Mouse (Mus musculus) kidney, postnatal 14 days (tissue): ENCODE data around the gene Itk.

Source experiments
- DNase-seq: peaks from one replicate; pipeline ENCODE4 v3.0.0; 2022; ENCODE audit warnings: mixed read lengths

Itk gene

GRCm38 (mm10) chr11:46349681-46350410 lies 39.5 kb downstream of the Itk start:
- DNase-seq, result no peak

DNA sequence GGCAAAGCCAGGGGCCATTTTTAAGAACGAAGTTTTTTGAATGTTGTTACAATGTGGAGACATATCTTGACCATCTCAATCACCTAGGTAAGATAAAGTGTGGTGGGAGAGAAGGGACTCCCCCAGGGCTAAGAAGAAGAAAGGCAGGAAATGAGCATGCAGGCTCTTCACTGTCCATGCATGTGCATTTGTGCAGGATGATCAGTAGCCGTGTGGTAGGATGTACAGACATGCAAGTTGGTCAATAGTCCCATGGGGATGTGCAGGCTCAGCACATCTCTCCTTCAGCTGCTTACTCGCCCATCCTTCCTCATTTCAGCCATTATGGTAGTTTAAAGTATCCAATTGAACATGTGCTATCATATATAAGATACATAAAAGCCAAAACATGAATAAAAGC lies 40.9 kb downstream of the Itk start:
- no peak for DNase-seq

DNA sequence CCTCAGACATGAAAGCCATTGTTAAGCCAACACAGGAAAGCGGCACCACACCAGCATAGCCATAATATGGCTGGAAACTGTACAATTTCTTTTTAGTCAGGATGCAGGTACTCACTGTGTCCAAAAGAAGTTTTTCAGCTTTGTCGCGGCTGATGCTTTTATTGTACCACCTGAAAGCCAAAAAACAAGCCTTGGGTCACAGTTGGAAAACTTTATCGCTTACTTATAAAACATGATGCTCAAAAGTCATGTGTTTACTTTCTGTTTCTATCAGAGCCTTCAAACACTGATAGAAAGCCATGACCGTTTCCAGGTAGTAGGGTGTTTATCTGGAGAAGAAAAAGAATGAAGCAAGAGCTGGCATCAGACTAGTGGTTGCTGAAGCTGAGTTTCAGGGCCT lies 41.6 kb downstream of the Itk start:
- no peak for DNase-seq

- DNase-seq, result no peak
Observed at GRCm38 (mm10) chr11:46343886-46344546, 45.3 kb downstream of the Itk start.

GRCm38 (mm10) chr11:46341960-46342359 lies 47.4 kb downstream of the Itk start:
- no peak for DNase-seq

GRCm38 (mm10) chr11:46336020-46336419 lies 53.3 kb downstream of the Itk start:
- DNase-seq, result no peak

DNA sequence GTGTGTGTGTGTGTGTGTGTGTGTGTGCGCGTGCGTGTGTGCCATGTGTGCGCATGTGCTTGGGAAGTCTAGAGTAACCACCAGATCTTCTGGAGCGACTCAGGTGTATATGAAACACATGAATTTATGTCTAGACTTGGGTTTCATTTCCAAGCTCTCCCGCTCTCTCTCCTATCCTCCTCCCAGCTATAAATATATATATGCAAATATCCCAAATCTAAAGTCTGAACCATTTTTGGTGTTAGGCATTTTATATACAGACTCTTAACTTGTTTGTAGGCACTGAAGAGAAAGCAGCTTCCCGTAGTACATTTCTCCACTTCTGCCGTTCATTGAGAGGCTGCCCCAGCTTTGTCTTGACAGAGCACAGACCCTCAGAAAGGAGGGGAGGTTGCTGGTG lies 57.1 kb downstream of the Itk start:
- DNase-seq, result no peak

- DNase-seq, result no peak
Observed at GRCm38 (mm10) chr11:46326271-46327015, 62.9 kb downstream of the Itk start.

DNA sequence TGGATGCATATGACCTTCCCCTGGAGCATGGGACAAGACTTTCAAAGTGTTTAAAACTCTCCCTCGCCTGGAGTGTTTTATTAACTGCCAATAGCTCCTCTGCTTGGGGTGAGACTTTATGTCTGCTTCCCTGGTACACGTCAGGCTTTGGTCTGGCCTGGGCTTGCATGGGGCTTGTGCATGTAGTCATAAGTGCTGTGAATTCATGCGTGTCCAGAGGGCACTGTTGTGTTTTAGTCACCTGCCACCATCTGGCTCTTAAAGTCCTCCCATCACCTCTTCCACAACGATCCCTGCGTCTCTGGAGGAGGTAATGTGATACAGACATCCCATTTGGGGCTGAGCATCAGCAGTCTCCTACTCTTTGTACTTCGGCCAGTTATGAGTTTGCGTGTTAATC lies 67.8 kb downstream of the Itk start:
- DNase-seq, result no peak

DNA sequence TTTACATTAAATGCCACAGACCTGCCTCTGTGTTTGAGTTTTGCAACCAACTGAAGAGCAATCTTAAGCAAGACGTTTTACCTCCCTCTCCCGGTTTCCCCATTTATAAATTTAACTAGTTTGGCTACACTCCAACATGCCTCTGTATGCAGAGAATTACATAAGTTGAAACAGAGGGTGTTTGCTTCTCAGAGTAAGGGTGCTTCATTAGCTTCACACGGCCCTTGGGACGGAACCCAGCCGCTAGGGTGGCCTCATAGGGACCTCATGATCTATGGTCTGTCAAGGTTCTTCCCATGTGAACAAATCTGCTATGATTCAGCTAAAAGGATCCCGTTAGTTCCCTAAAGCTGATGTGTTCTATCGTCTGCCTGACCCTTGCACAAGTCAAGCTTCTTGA lies 74.8 kb downstream of the Itk start:
- no peak for DNase-seq

- DNase-seq, result no peak
Observed at GRCm38 (mm10) chr11:46313851-46314250, 75.5 kb downstream of the Itk start.

DNA sequence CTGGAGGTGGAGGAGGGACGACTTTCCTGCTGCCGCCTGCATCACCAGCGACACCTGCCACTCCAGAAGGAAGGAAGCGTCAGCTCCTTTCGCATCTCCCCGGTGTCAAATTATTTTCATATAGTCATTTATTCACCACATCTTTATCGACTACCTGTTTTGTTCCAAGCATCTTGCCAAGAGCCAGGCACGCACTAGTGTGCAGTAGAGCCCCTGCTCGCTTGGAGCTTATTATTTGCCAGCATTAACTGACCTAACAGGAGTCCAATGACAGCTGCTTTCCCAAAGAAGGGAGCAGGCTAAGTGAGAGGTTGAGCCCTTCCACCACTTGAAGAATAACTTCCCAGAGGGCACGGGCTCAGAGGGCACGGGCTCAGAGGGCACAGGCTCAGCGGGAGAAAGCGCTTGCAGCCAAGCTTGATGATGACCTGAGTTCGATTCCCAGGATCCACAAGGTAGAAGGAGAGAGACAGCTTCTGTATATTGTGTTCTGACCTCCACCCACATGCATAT lies 76.7 kb downstream of the Itk start, which contains the start of gene Cyfip2:
TSS of gene Cyfip2 (minus strand) at position 337 of the 513 bp plus-strand sequence.
- peak; percentile 47 for DNase-seq

DNA sequence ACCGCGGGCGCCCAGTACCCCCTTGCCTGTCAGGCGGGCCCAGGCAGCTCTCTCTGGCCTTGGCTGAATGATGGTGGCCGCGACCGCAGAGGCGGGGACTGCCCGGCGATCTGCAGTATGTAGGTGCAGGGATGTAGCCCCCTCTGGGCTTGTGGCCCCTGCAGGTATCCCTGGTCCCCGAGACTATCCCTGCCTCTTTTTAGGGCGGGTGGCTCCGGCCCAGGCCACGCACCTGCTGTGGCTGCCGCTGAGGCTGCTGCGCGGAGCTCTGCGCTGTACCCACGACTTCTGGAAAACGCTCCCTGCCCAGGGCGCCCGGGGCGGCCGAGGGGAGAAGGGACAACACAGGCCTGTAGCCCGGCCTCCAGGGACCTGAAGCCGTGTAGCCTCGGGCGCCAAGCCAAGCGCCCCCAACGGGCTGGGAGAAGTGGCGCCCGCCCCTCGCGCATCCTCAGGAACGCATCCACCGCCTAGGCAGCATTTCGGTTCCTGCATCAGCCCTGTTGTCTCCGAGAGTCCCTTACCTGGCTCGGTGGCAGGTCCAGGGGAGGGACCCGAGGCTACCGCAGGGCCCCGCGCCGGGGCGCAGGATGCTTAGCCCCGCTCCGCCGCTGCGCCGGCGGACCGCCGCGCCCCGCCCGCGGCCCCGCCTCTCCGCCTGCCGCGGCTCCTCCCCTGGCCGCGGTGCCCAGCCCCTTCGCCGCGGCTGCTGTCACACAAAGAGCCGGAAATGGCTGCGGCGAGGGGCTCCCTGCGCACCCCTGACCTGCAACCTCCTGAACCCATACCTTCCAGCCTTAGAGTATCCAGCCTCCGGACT lies 77.4 kb downstream of the Itk start:
- peak; percentile 73 for DNase-seq

DNA sequence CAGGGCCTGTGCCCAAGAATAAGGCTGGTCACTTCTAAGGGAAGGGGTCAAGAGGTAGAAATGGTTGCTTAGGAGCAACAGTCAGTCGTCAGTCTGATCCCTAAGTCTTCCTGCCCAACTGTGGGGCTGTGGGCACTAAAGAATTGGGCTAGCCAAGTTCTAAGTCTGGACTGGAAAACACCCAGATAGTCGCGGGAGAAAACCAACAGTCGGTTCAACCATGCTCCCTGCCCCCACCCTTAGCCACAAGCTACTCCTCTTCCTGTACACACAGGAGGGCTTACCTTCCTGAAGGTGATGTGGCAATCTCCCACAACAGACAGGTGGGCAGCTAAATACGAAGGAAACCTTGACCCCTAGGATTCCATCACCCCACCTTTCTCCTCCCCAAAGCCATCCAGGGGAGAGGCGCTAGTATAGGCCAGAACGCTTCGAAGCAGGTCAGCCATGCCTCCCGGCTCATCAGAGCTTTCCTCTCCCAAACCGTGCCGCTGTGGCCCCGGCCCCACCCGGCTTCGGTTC lies 78.1 kb downstream of the Itk start:
- no peak for DNase-seq

DNA sequence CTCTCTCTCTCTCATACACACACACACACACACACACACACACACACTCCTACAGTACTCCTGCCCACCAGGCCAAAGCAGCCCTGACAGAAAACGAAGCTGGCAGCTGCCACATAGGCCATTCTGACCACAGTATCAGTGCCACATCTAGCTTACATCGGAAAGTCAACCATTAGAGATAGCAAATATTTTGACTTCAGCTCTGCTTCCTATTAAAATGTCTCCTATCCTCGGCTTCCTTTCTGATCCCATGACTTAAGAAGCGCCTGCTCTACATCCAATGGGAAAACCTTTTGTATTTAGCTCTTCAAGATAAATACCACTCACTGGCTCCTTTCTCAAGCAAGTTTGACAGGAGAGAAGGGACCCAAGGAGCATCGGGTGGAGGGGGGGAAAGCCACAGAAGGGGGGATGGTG lies 78.7 kb downstream of the Itk start:
- DNase-seq, result no peak

DNA sequence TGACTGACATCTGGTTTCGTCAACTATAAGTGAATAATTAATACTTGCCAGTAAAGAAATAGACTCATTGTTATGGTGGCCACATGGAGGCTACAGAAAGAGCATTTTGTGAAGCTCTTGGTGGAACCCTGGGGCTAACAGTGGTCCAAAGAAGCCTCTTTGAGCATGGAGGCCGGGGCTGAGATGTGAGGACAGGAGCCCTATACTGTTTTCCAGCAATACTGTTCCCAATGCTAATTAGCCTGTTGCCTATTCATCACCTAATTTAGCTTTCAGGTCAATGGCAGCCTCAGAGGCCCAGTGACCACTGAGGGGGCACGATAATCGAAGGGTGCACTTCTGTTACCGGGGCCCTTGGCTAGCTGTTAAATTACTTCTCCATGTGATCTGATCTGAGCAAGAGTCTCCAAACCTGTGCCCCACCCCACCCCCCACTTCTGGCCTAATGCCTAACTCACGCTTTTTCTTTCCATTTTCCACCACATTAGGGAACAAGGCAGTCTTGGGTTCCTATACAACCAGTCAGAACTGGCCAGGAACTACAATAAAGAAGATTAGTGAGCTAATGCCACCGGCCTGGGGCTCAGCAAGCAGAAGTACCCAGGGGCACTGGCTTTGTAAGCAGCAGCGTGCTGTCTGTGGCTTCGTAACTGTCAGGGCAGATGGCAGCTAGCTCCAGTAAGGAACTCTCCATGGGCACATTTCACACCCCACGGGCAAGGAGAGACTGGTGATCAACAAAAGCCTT lies 79.3 kb downstream of the Itk start:
- DNase-seq, result no peak

- peak; percentile 54 for DNase-seq
Observed at GRCm38 (mm10) chr11:46309111-46309741, 80.1 kb downstream of the Itk start.

DNA sequence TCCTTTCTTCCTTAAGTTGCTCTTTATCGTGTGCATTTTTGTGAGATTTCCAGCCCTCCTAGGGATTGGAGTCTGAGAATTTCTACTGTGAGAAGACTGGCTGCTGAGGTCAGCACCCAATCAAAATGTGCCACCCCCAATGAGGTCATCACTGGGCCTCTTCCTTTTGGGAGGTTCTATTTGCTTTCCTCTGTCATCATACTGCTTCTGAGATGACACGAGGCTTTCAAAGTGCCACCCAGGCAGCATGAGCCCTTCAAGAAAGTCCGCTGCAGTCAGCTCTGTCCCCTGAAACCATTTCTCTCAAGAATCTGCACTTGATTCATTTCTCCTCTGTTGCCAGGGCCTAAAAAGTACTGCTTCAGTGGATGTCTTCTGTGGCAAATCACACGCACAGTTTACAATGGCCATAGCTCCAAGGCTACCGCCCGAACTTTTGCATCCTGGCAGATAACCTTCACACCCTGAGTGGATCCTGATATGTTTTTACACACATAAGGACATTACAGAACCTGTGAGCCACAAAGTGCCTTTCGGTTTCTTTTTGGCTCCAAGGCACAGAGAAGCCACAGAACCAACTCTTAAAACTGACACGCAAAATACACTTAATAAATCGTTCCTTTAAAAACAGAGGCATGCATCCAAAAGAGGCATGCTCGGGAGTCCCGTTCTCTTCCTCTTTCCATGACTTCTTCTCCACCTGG lies 80.9 kb downstream of the Itk start:
- no peak for DNase-seq

DNA sequence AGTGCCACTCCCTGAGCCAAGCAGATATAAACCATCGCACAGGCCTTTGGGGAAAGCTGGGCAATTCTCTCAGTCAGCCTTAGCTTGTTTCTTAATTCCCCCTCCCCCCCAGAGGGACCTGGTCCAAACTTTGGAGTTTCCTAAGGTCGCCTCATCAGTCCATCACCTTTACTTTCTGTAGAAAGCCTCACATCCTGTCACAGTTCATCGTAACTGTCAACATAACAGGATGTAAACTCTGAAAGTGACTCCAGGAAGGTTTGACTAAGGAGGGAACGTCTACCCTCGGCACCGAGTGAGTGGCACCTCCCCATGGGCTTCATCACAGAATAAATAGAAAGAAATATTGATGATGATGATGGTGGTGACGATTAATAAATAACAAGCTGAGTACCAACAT lies 81.5 kb downstream of the Itk start:
- no peak for DNase-seq

DNA sequence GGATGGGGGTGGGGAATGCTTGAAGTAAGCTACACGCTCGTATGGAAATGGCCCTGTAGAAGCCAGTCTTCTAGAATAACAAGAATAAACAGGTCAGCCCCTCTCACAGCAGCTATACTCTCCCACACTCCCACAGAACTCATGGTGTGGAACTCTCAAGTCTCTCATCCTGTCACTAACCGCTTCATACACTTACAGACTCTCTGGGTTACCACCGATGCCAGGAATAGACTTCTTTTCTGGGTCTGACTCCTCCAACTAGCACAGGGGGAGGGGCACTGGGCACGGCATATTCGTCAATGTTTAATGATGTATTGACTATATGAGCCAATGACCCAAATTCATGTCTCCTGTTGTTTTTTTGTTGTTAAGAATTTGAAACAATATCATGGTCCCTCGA lies 82.5 kb downstream of the Itk start:
- DNase-seq, result no peak
